Mouse (Mus musculus) megakaryocyte, embryonic 14.5 days (primary cell): ENCODE measurements around the gene Dnajc16. TPM values are rescaled to one million over a fixed set of nuclear protein-coding genes. Genes with fewer than 3 reads are reported as not detected.

Source experiments
- H3K27me3 ChIP-seq: replicated peaks from 2 replicates; pipeline ENCODE3; 2012; ENCODE audit warnings: inconsistent platforms
- H3K36me3 ChIP-seq: replicated peaks from 2 replicates; pipeline ENCODE3; 2012; ENCODE audit warnings: low read length, inconsistent platforms, mixed read lengths
- H3K4me1 ChIP-seq: 2 replicates; pipeline ENCODE4 v1.6.1; 2012; ENCODE audit warnings: inconsistent platforms
- H3K4me3 ChIP-seq: replicated peaks from 2 replicates; pipeline ENCODE3; 2012; ENCODE audit warnings: moderate library complexity, mild to moderate bottlenecking, inconsistent platforms
- H3K9me3 ChIP-seq: 2 replicates; pipeline ENCODE4 v1.6.1; 2012; ENCODE audit warnings: inconsistent platforms
- FLI1 ChIP-seq: IDR thresholded peaks from 2 replicates; pipeline ENCODE4 v1.6.1; 2012; ENCODE audit warnings: low read length, inconsistent platforms, mixed read lengths
- GATA1 ChIP-seq: IDR thresholded peaks from 3 replicates; pipeline ENCODE4 v1.6.1; 2012; ENCODE audit warnings: mixed read lengths, low read length, inconsistent platforms, borderline replicate concordance
- polyA plus RNA-seq: library from polyadenylated mRNA; stranded (reverse); fragments of >175 nt; gene quantifications from 2 replicates; pipeline ENCODE4 v1.2.3, GENCODE M21; 2012; ENCODE audit warnings: low replicate concordance; ENCODE audit not compliant: insufficient read depth

The Dnajc16 gene
- polyA plus RNA-seq, 1 experiment: 1.8 TPM

DNA sequence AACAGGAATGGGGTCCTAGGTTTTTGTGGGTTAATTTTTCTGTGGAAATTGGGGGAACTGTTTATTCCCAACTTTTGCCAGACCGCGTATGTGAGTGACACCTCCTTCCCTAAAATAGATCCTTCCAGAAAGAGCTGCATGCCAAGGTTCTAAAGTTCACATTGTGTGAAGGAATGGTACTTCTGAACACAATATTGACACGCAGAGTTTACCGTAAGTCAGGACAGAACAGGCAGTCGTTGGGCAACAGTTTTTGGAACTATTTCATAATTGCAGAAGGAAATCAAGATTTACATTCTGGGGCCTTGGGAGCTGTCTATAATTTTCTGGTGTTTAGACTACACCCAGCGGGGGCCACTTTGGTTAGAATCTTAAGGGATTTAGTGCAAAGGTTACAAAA is 68.8 kb downstream of the Dnajc16 start:
- H3K4me1 ChIP-seq: peaks cover 71% of the 10 kb centered on the region
- no peaks in the 10 kb centered on the region for H3K9me3 ChIP-seq
- H3K4me3 ChIP-seq: peak overlapping the region; percentile 98
- H3K27me3 ChIP-seq: no peaks in the 10 kb centered on the region
- H3K36me3 ChIP-seq: peaks cover 27% of the 10 kb centered on the region
- TF ChIP-seq GATA1: no peak
- TF ChIP-seq FLI1: no peak

DNA sequence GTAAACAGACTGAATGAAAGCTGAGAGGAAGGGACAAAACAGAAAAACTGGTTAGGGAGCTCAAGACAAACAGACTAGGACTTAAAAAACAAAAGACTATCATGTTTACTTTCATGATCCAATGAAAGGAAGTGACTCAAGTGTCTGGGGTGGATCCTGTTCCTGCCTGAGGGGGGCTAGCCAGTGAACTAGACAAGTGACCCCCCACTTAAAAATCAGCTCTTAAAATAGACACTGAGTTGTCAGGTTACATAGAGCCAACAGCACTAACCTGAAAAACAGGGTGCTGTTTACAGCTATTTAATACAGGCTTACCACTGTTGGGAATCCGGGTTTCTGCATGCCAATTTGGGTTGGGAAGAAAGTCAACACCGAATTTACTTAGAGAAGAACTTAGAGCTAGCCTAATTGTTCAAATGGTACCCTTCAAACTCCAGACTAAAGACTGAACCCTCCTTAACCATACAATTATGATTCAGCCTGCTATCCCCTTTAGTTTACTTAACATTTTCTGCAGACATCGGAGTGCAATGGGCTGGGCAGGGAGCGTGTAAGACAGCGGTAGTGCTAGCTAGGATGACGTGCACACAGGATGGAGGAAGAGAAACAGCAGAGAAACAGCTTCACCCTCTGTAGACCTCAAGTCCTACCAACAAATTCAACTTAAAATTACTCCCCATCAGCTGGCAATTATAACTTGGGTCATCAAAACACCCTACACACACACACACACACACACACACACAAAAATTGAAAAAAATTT is 69.8 kb downstream of the Dnajc16 start:
- Histone ChIP-seq H3K4me1 (peaks cover 81% of the 10 kb centered on the region), H3K4me3 (peak overlapping the region; percentile 88), H3K9me3 (no peaks in the 10 kb centered on the region), H3K36me3 (peaks cover 38% of the 10 kb centered on the region), H3K27me3 (no peaks in the 10 kb centered on the region)
- no peak for TF ChIP-seq GATA1
- TF ChIP-seq FLI1: no peak

DNA sequence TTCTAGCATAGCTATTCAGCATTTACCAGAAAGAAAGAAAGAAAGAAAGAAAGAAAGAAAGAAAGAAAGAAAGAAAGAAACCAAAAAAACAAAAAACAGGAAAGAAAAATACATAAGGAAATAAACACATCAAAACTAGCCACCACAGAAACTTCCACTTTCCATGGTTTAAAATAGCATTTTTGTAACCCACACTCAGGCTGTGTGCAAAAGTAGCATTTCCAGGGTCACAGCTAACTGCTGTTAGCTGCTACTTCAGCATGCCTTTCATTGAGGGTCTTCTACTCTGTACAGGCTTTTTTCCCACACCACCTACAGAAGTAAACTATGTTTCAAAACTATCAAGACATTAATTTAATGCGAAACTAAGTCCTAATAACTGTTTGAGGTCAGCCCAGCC is 71.4 kb downstream of the Dnajc16 start:
- H3K36me3 ChIP-seq: peaks cover 45% of the 10 kb centered on the region
- H3K4me3 ChIP-seq: no peak overlapping the region
- peaks cover 84% of the 10 kb centered on the region for H3K4me1 ChIP-seq

DNA sequence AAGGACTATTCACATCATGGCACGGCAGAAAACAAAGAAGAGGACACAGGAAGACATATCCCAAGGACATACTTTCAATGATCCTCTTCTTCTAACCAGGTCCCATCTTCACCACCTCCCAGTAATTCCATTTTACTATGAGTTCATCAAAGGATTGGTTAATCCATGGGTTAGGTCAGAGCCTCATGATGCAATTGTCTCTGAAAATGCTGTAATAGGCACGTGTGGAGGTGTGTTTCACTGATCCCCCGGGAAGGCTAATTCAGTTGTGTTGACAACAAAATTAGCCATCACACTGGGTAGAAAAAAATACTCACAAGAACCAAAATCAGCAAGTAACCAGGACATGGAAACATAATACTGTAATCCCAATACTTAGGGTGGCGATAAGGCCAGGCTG is 73.1 kb downstream of the Dnajc16 start:
- Histone ChIP-seq H3K4me1 (peaks cover 91% of the 10 kb centered on the region), H3K4me3 (no peak overlapping the region), H3K36me3 (peaks cover 61% of the 10 kb centered on the region), H3K9me3 (no peaks in the 10 kb centered on the region), H3K27me3 (no peaks in the 10 kb centered on the region)
- TF ChIP-seq FLI1 (no peak), GATA1 (no peak)

More for the DNA sequence above, 71.4 kb downstream of the Dnajc16 start:
- H3K27me3 ChIP-seq: no peaks in the 10 kb centered on the region
- TF ChIP-seq GATA1 (no peak), FLI1 (no peak)
- no peaks in the 10 kb centered on the region for H3K9me3 ChIP-seq

- H3K9me3 ChIP-seq: no peaks in the 10 kb centered on the region
- H3K36me3 ChIP-seq: peaks cover 75% of the 10 kb centered on the region
- no peaks in the 10 kb centered on the region for H3K27me3 ChIP-seq
- H3K4me1 ChIP-seq: peaks cover 70% of the 10 kb centered on the region
- TF ChIP-seq FLI1 (no peak), GATA1 (no peak)
- peak overlapping the region; percentile 67 for H3K4me3 ChIP-seq
Measured at GRCm38 (mm10) chr4:141715027-141715426, 75.7 kb downstream of the Dnajc16 start.

- Histone ChIP-seq H3K4me1 (peaks cover 59% of the 10 kb centered on the region), H3K36me3 (peaks cover 82% of the 10 kb centered on the region), H3K27me3 (no peaks in the 10 kb centered on the region), H3K9me3 (no peaks in the 10 kb centered on the region), H3K4me3 (no peak overlapping the region)
- TF ChIP-seq GATA1 (no peak), FLI1 (no peak)
Measured at GRCm38 (mm10) chr4:141713598-141714142, 77.1 kb downstream of the Dnajc16 start.

- H3K4me1 ChIP-seq: peaks cover 48% of the 10 kb centered on the region
- peaks cover 88% of the 10 kb centered on the region for H3K36me3 ChIP-seq
- TF ChIP-seq FLI1 (no peak), GATA1 (no peak)
- H3K4me3 ChIP-seq: no peak overlapping the region
- no peaks in the 10 kb centered on the region for H3K27me3 ChIP-seq
- no peaks in the 10 kb centered on the region for H3K9me3 ChIP-seq
Measured at GRCm38 (mm10) chr4:141711250-141711649, 79.5 kb downstream of the Dnajc16 start.

Other genes starting within 250 kb of the Dnajc16 start
- 4.7 and 17.1 TPM in 2 replicates for gene Fblim1, start 184.8 kb downstream of the Dnajc16 start, polyA plus RNA-seq
- 1.1 TPM in 1 of 2 replicates, not detected in the other for gene Tmem82, start 172.3 kb downstream of the Dnajc16 start, polyA plus RNA-seq
- not detected in 2 replicates for gene Slc25a34, start 167.1 kb downstream of the Dnajc16 start, polyA plus RNA-seq
- 19.4 and 24.8 TPM in 2 replicates for gene Plekhm2, start 126.0 kb downstream of the Dnajc16 start, polyA plus RNA-seq
- 3.0 and 5.9 TPM in 2 replicates for gene Rsc1a1, start 105.3 kb downstream of the Dnajc16 start, polyA plus RNA-seq
- gene Ddi2, start 67.5 kb downstream of the Dnajc16 start, polyA plus RNA-seq: 0.43 and 1.7 TPM in 2 replicates
- gene Agmat, start 44.3 kb downstream of the Dnajc16 start, polyA plus RNA-seq: not detected in 2 replicates
- gene Casp9, start 2.7 kb upstream of the Dnajc16 start, polyA plus RNA-seq: 4.7 and 7.1 TPM in 2 replicates
- gene Cela2a, start 35.2 kb upstream of the Dnajc16 start, polyA plus RNA-seq: not detected in 2 replicates
- gene Ctrc, start 55.4 kb upstream of the Dnajc16 start, polyA plus RNA-seq: not detected in 2 replicates
- 34.7 and 93.3 TPM in 2 replicates for gene Efhd2, start 84.0 kb upstream of the Dnajc16 start, polyA plus RNA-seq
- 0.29 TPM in 1 of 2 replicates, not detected in the other for gene Fhad1, start 224.2 kb upstream of the Dnajc16 start, polyA plus RNA-seq